Mouse (Mus musculus): ENCODE results near the gene Col7a1.

Col7a1 gene

GRCm38 (mm10) chr9:109021428-109021827 lies 68.0 kb downstream of the Col7a1 start:
- DNase-seq (ENCODE audit: low spot score) = no peak

GRCm38 (mm10) chr9:109022866-109023685 lies 69.7 kb downstream of the Col7a1 start:
- no peak for DNase-seq (ENCODE audit: low spot score)

GRCm38 (mm10) chr9:109027521-109027920 lies 74.1 kb downstream of the Col7a1 start:
- no peak for DNase-seq (ENCODE audit: low spot score)

- DNase-seq (ENCODE audit: low spot score) = no peak
Measured at GRCm38 (mm10) chr9:109028421-109028820, 75.0 kb downstream of the Col7a1 start.

GRCm38 (mm10) chr9:109028919-109029318 lies 75.5 kb downstream of the Col7a1 start:
- no peak for DNase-seq (ENCODE audit: low spot score)

- no peak for DNase-seq (ENCODE audit: low spot score)
Measured at GRCm38 (mm10) chr9:109030312-109030711, 76.9 kb downstream of the Col7a1 start.

- no peak for DNase-seq (ENCODE audit: low spot score)
Measured at GRCm38 (mm10) chr9:109031001-109031400, 77.6 kb downstream of the Col7a1 start.

GRCm38 (mm10) chr9:109031686-109032085 lies 78.3 kb downstream of the Col7a1 start:
- DNase-seq (ENCODE audit: low spot score) = no peak

GRCm38 (mm10) chr9:109032435-109032834 lies 79.0 kb downstream of the Col7a1 start:
- DNase-seq (ENCODE audit: low spot score) = no peak
